Mouse (Mus musculus) bone marrow macrophage, adult 2 months (primary cell): ENCODE results near the gene Tfdp2.

Source experiments
- CTCF ChIP-seq: IDR thresholded peaks from 2 replicates; pipeline ENCODE4 v1.5.1; 2012; ENCODE audit warnings: low read depth, mild to moderate bottlenecking, low read length, moderate library complexity
- POLR2A ChIP-seq: IDR thresholded peaks from 2 replicates; pipeline ENCODE4 v1.6.1; 2012; ENCODE audit warnings: mild to moderate bottlenecking, low read depth, low read length, borderline replicate concordance

DNA sequence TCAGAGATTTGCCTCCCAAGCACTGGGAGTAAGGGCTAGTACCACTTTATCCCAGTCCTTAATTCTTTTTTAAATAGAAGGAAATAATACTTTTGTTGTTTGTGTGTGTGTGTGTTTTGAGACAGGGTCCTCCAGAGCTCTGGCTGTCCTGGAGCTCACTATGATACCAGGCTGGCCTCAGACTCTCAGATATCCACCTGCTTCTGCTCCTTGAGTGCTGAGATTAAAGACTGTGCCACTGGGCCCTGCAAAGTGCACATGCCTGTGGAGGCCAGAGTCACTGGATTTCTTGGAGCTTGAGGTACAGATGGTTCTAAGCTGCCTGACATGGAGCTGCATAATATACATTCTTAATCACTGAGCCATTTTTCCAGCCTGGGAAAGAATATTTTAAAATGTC lies 32.2 kb downstream of the Tfdp2 start:
- TF ChIP-seq CTCF = no peak
- no peak for TF ChIP-seq POLR2A
